Mouse (Mus musculus): ENCODE results near the gene Atcay.

Gene Atcay

GRCm38 (mm10) chr10:81193991-81194774 lies 36.5 kb downstream of the Atcay start:
- no peak for TF ChIP-seq GATA4 (IDR thresholded peaks at IDR 0.05; ENCODE audit: insufficient replicate concordance, low read length)

- TF ChIP-seq GATA4 (IDR thresholded peaks at IDR 0.05; ENCODE audit: insufficient replicate concordance, low read length): no peak
Measured at GRCm38 (mm10) chr10:81192968-81193501, 37.6 kb downstream of the Atcay start.

GRCm38 (mm10) chr10:81192270-81192967 lies 38.2 kb downstream of the Atcay start:
- TF ChIP-seq GATA4 (IDR thresholded peaks at IDR 0.05; ENCODE audit: insufficient replicate concordance, low read length): no peak

- TF ChIP-seq GATA4 (IDR thresholded peaks at IDR 0.05; ENCODE audit: insufficient replicate concordance, low read length): no peak
Measured at GRCm38 (mm10) chr10:81191342-81191982, 39.2 kb downstream of the Atcay start.

- TF ChIP-seq GATA4 (IDR thresholded peaks at IDR 0.05; ENCODE audit: insufficient replicate concordance, low read length): no peak
Measured at GRCm38 (mm10) chr10:81190912-81191321, 39.7 kb downstream of the Atcay start.

GRCm38 (mm10) chr10:81190236-81190911 lies 40.3 kb downstream of the Atcay start:
- no peak for TF ChIP-seq GATA4 (IDR thresholded peaks at IDR 0.05; ENCODE audit: insufficient replicate concordance, low read length)

GRCm38 (mm10) chr10:81189821-81190220 lies 40.8 kb downstream of the Atcay start:
- TF ChIP-seq GATA4 (IDR thresholded peaks at IDR 0.05; ENCODE audit: insufficient replicate concordance, low read length): no peak

GRCm38 (mm10) chr10:81187161-81187560 lies 43.5 kb downstream of the Atcay start:
- no peak for TF ChIP-seq GATA4 (IDR thresholded peaks at IDR 0.05; ENCODE audit: insufficient replicate concordance, low read length)

GRCm38 (mm10) chr10:81184765-81185164 lies 45.9 kb downstream of the Atcay start:
- TF ChIP-seq GATA4 (IDR thresholded peaks at IDR 0.05; ENCODE audit: insufficient replicate concordance, low read length): no peak

GRCm38 (mm10) chr10:81183805-81184204 lies 46.8 kb downstream of the Atcay start, which contains the start of gene 4930442H23Rik:
4930442H23Rik (minus strand) TSS chr10:81183849.
- TF ChIP-seq GATA4 (IDR thresholded peaks at IDR 0.05; ENCODE audit: insufficient replicate concordance, low read length): no peak

- no peak; the same call in 1 of the 2 replicates for TF ChIP-seq GATA4 (IDR thresholded peaks at IDR 0.05; ENCODE audit: insufficient replicate concordance, low read length)
Measured at GRCm38 (mm10) chr10:81182336-81183333, 48.0 kb downstream of the Atcay start, which contains the start of gene Dapk3. Dapk3 (plus strand) TSS chr10:81183005.

- TF ChIP-seq GATA4 (IDR thresholded peaks at IDR 0.05; ENCODE audit: insufficient replicate concordance, low read length): no peak
Measured at GRCm38 (mm10) chr10:81180946-81181345, 49.7 kb downstream of the Atcay start.

- TF ChIP-seq GATA4 (IDR thresholded peaks at IDR 0.05; ENCODE audit: insufficient replicate concordance, low read length): no peak
Measured at GRCm38 (mm10) chr10:81179451-81180342, 50.9 kb downstream of the Atcay start.

Measured in liver, adult (tissue).